Mouse (Mus musculus) lung, postnatal 0 days (tissue): ENCODE data around the gene Slc15a2. TPM values are rescaled to one million over a fixed set of nuclear protein-coding genes. Genes with fewer than 3 reads are reported as not detected.

Experiments
- ATAC-seq: fragments of 200-750 bp; cut with Nextera tagmentation; 2 replicates; pipeline ENCODE4 v1.8.0; 2017; ENCODE audit warnings: moderate library complexity
- DNase-seq: peaks from one replicate; pipeline ENCODE4 v3.0.0-alpha.2; 2016; ENCODE audit warnings: low spot score
- H3K27ac ChIP-seq: fragments of 300-500 bp; sonication (generic); 2 replicates; pipeline ENCODE4 v1.5.1; 2014; ENCODE audit warnings: antibody characterized with exemption, mild to moderate bottlenecking, low read length, mixed read lengths
- H3K27me3 ChIP-seq: fragments of 300-500 bp; sonication (generic); replicated peaks from 2 replicates; pipeline ENCODE4 v1.6.1; 2014; ENCODE audit warnings: low read length, mixed read lengths; ENCODE audit not compliant: insufficient read depth
- H3K36me3 ChIP-seq: fragments of 300-500 bp; sonication (generic); 2 replicates; pipeline ENCODE4 v1.6.1; 2014; ENCODE audit warnings: low read length, mixed read lengths; ENCODE audit not compliant: insufficient read depth
- H3K4me1 ChIP-seq: fragments of 300-500 bp; sonication (generic); 2 replicates; pipeline ENCODE4 v1.6.1; 2014; ENCODE audit warnings: antibody characterized with exemption, low read depth, low read length, mixed read lengths; ENCODE audit not compliant: insufficient read depth
- H3K4me2 ChIP-seq: fragments of 300-500 bp; sonication (generic); replicated peaks from 2 replicates; pipeline ENCODE4 v1.6.1; 2014; ENCODE audit warnings: low read depth, mild to moderate bottlenecking, low read length, moderate library complexity, mixed read lengths
- H3K4me3 ChIP-seq: fragments of 300-500 bp; sonication (generic); 2 replicates; pipeline ENCODE4 v1.5.1; 2014; ENCODE audit warnings: low read depth, low read length
- H3K9ac ChIP-seq: fragments of 300-500 bp; sonication (generic); replicated peaks from 2 replicates; pipeline ENCODE4 v1.6.1; 2014; ENCODE audit warnings: low read depth, mild to moderate bottlenecking
- H3K9me3 ChIP-seq: fragments of 300-500 bp; sonication (generic); 2 replicates; pipeline ENCODE4 v1.6.1; 2016; ENCODE audit warnings: low read length, mixed read lengths
- CTCF ChIP-seq: IDR thresholded peaks from 2 replicates; pipeline ENCODE4 v1.5.1; 2016; ENCODE audit warnings: antibody characterized with exemption, mild to moderate bottlenecking
- EP300 ChIP-seq: IDR thresholded peaks from 2 replicates; pipeline ENCODE4 v1.6.1; 2016; ENCODE audit warnings: antibody characterized with exemption, mild to moderate bottlenecking, control low read depth
- WGBS: fragments of 180-500 bp; shearing (Covaris S2); extraction: QIAGEN DNeasy Blood & Tissue Kit; methylation state at CpG from one replicate; pipeline ENCODE4 v1.1.7; 2014; 5-methylcytosine and 5-hydroxymethylcytosine counted together
- polyA plus RNA-seq: library from polyadenylated mRNA; unstranded; fragments of >200 nt; fragmentation: Nextera tagmentation; extraction: Ambion mirVana; gene quantifications from 2 replicates; pipeline ENCODE4 v1.2.1, GENCODE M21; 2015

Gene Slc15a2
- polyA plus RNA-seq, 1 experiment from 2014 or later = 75.1 TPM

- Histone ChIP-seq H3K4me3 (no peak overlapping the region), H3K4me1 (no peaks in the 10 kb centered on the region), H3K27me3 (no peaks in the 10 kb centered on the region), H3K27ac (no peak overlapping the region), H3K9ac (no peak overlapping the region), H3K36me3 (no peaks in the 10 kb centered on the region), H3K9me3 (no peaks in the 10 kb centered on the region), H3K4me2 (no peak overlapping the region)
- ATAC-seq (no peak), DNase-seq (no peak)
- no peak for TF ChIP-seq CTCF
- 65% methylated on average over 6 of the region's 6 CpGs for WGBS
Measured at GRCm38 (mm10) chr16:36820016-36820415, 35.3 kb upstream of the Slc15a2 start.

GRCm38 (mm10) chr16:36817321-36817926 is 32.7 kb upstream of the Slc15a2 start:
- no peaks in the 10 kb centered on the region for H3K9me3 ChIP-seq
- 14% methylated on average over 7 of the region's 7 CpGs for WGBS
- H3K4me3 ChIP-seq = no peak overlapping the region
- no peak overlapping the region for H3K9ac ChIP-seq
- no peak overlapping the region for H3K4me2 ChIP-seq
- TF ChIP-seq EP300 (peak; percentile 45; the same call in 1 of the 2 replicates), CTCF (peak; percentile 85)
- DNase-seq (peak; percentile 94), ATAC-seq (peak; percentile 86)
- H3K4me1 ChIP-seq = no peaks in the 10 kb centered on the region
- no peaks in the 10 kb centered on the region for H3K27me3 ChIP-seq
- no peaks in the 10 kb centered on the region for H3K36me3 ChIP-seq
- no peak overlapping the region for H3K27ac ChIP-seq

DNA sequence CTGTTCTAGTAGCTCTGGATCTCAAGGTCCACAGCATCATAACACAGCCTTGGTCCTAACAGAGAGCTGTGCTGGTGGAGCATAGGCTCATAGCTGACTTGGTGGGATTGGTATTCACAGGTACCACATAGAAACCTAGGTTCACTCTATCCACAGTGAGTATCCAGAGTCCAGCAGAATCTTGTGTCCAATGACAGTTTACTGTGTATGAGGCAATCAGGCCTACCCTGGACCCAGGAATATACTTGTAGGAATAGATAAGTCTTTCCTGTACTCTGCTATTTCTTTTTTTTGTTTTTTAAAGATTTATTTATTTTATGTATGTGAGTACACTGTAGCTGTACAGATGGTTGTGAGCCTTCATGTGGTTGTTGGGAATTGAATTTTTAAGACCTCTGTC is 32.2 kb upstream of the Slc15a2 start:
- Histone ChIP-seq H3K4me3 (no peak overlapping the region), H3K4me2 (no peak overlapping the region), H3K9me3 (no peaks in the 10 kb centered on the region), H3K4me1 (no peaks in the 10 kb centered on the region), H3K27me3 (no peaks in the 10 kb centered on the region), H3K9ac (no peak overlapping the region), H3K36me3 (no peaks in the 10 kb centered on the region), H3K27ac (no peak overlapping the region)
- ATAC-seq (no peak), DNase-seq (no peak)
- TF ChIP-seq EP300 (no peak), CTCF (no peak)

DNA sequence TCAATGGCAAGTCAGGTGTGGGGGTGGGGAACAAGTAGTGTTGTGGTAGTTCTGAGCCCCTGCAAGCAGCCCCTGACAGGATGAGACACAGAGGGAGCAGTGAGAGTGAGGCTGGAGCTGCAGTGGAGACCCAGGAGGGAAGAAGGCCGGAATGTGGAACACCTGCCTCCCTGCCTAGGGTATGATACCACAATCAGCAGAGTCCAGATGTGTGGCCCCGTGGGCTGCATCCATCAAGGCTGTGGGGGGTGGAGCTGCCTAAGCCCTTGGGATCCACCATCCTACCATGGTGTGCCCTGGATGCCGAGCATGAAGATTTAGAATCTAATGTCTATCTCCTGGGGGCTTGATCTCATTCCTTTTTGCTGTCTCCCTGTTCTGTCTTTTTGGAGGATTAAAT is 28.9 kb upstream of the Slc15a2 start:
- WGBS = 50% methylated on average over 3 of the region's 3 CpGs
- ATAC-seq = no peak
- Histone ChIP-seq H3K4me2 (no peak overlapping the region), H3K36me3 (no peaks in the 10 kb centered on the region), H3K4me1 (no peaks in the 10 kb centered on the region), H3K9me3 (no peaks in the 10 kb centered on the region), H3K4me3 (no peak overlapping the region), H3K27ac (no peak overlapping the region), H3K27me3 (no peaks in the 10 kb centered on the region), H3K9ac (no peak overlapping the region)
- TF ChIP-seq CTCF (no peak), EP300 (no peak)
- DNase-seq = no peak

- no peaks in the 10 kb centered on the region for H3K4me1 ChIP-seq
Measured at GRCm38 (mm10) chr16:36808616-36809015, 23.9 kb upstream of the Slc15a2 start.

DNA sequence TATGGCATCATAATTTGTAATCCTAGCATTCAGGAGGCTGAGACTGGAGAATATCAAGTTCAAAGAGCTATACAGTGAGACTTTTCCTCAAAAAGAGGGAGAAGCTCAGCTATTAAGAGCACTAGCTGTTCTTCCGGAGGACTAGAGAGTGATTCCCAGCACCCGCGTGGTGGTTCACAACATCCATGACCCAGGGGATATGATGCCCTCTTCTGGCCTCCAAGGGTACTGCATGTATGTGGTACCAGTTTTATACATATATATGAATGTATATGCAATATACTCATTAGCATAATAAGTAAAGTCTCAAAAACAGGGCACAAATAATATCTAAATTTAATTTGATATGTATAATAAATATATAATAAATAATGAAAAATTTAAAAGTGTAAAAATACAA is 17.6 kb upstream of the Slc15a2 start:
- Histone ChIP-seq H3K4me3 (no peak overlapping the region), H3K9ac (no peak overlapping the region), H3K27ac (no peak overlapping the region), H3K36me3 (no peaks in the 10 kb centered on the region), H3K4me2 (no peak overlapping the region), H3K27me3 (no peaks in the 10 kb centered on the region), H3K9me3 (no peaks in the 10 kb centered on the region), H3K4me1 (no peaks in the 10 kb centered on the region)
- DNase-seq = no peak
- 88% methylated on average over 3 of the region's 3 CpGs for WGBS
- ATAC-seq = no peak
- TF ChIP-seq CTCF (peak; percentile 40), EP300 (no peak)

More at GRCm38 (mm10) chr16:36808616-36809015, 23.9 kb upstream of the Slc15a2 start:
- no peak overlapping the region for H3K9ac ChIP-seq
- no peak for TF ChIP-seq CTCF
- TF ChIP-seq EP300 = no peak
- no peak overlapping the region for H3K4me3 ChIP-seq
- 76% methylated on average over 3 of the region's 3 CpGs for WGBS
- no peaks in the 10 kb centered on the region for H3K36me3 ChIP-seq
- ATAC-seq (no peak), DNase-seq (no peak)
- H3K27me3 ChIP-seq = no peaks in the 10 kb centered on the region
- H3K27ac ChIP-seq = no peak overlapping the region
- no peaks in the 10 kb centered on the region for H3K9me3 ChIP-seq
- H3K4me2 ChIP-seq = no peak overlapping the region

GRCm38 (mm10) chr16:36798334-36798733 is 13.6 kb upstream of the Slc15a2 start:
- ATAC-seq = no peak
- Histone ChIP-seq H3K9ac (no peak overlapping the region), H3K4me1 (no peaks in the 10 kb centered on the region), H3K27me3 (no peaks in the 10 kb centered on the region), H3K9me3 (no peaks in the 10 kb centered on the region), H3K4me3 (no peak overlapping the region), H3K36me3 (no peaks in the 10 kb centered on the region), H3K27ac (no peak overlapping the region), H3K4me2 (no peak overlapping the region)
- TF ChIP-seq EP300 (no peak), CTCF (no peak)
- WGBS = 70% methylated on average over 2 of the region's 2 CpGs
- no peak for DNase-seq
